Mouse (Mus musculus): ENCODE data around the gene Top2a. TPM values are rescaled to one million over a fixed set of nuclear protein-coding genes. Genes with fewer than 3 reads are reported as not detected.

Top2a gene
- polyA plus RNA-seq, 1 experiment from 2014 or later, result 55.7 TPM

GRCm38 (mm10) chr11:99055143-99055542 is 31.2 kb upstream of the Top2a start:
- H3K36me3 ChIP-seq, result peaks cover 14% of the 10 kb centered on the region
- 0 out of 2 replicates have a peak, but pooled peaks cover 3% of the 10 kb centered on the region for H3K9me3 ChIP-seq
- H3K4me3 ChIP-seq, result no peak overlapping the region
- WGBS, result 58% methylated on average over 4 of the region's 4 CpGs
- H3K9ac ChIP-seq, result no peak overlapping the region
- ATAC-seq (ENCODE audit: low FRiP score), result no peak
- H3K27me3 ChIP-seq, result peaks cover 4% of the 10 kb centered on the region; the same call in 1 of the 2 replicates
- no peak overlapping the region for H3K4me2 ChIP-seq
- peak overlapping the region; percentile 42; the same call in 1 of the 2 replicates for H3K27ac ChIP-seq
- H3K4me1 ChIP-seq (replicated peaks), result peaks cover 13% of the 10 kb centered on the region

- Histone ChIP-seq H3K27me3 (no peaks in the 10 kb centered on the region), H3K4me1 (replicated peaks) (peaks cover 34% of the 10 kb centered on the region), H3K4me3 (no peak overlapping the region), H3K36me3 (peaks cover 26% of the 10 kb centered on the region), H3K9ac (0 out of 2 replicates have a peak overlapping the region, but pooled peaks have one; percentile 35), H3K4me2 (no peak overlapping the region), H3K27ac (peak overlapping the region; percentile 56), H3K9me3 (no peaks in the 10 kb centered on the region)
- ATAC-seq (ENCODE audit: low FRiP score), result no peak
- WGBS, result 74% methylated on average over 2 of the region's 2 CpGs
These were observed 23.7 kb upstream of the Top2a start for GRCm38 (mm10) chr11:99047643-99048042.

GRCm38 (mm10) chr11:99047120-99047519 is 23.1 kb upstream of the Top2a start:
- Histone ChIP-seq H3K4me1 (replicated peaks) (peaks cover 40% of the 10 kb centered on the region), H3K36me3 (peaks cover 26% of the 10 kb centered on the region), H3K4me2 (no peak overlapping the region), H3K4me3 (no peak overlapping the region), H3K9me3 (no peaks in the 10 kb centered on the region), H3K27ac (peak overlapping the region; percentile 56), H3K27me3 (no peaks in the 10 kb centered on the region), H3K9ac (no peak overlapping the region)
- ATAC-seq (ENCODE audit: low FRiP score), result no peak
- WGBS, result 40% methylated on average over 5 of the region's 5 CpGs

GRCm38 (mm10) chr11:99045159-99045889 is 21.3 kb upstream of the Top2a start:
- H3K4me2 ChIP-seq, result no peak overlapping the region
- H3K27ac ChIP-seq, result no peak overlapping the region
- H3K4me3 ChIP-seq, result no peak overlapping the region
- no peaks in the 10 kb centered on the region for H3K27me3 ChIP-seq
- no peaks in the 10 kb centered on the region for H3K9me3 ChIP-seq
- H3K4me1 ChIP-seq (replicated peaks), result peaks cover 57% of the 10 kb centered on the region
- no peak overlapping the region for H3K9ac ChIP-seq
- no peak for ATAC-seq (ENCODE audit: low FRiP score)
- WGBS, result 90% methylated on average over 12 of the region's 12 CpGs
- peaks cover 12% of the 10 kb centered on the region for H3K36me3 ChIP-seq

GRCm38 (mm10) chr11:99044306-99044705 is 20.3 kb upstream of the Top2a start:
- Histone ChIP-seq H3K4me2 (no peak overlapping the region), H3K27me3 (no peaks in the 10 kb centered on the region), H3K4me3 (no peak overlapping the region), H3K4me1 (replicated peaks) (peaks cover 62% of the 10 kb centered on the region), H3K9ac (no peak overlapping the region), H3K27ac (no peak overlapping the region), H3K36me3 (peaks cover 6% of the 10 kb centered on the region), H3K9me3 (no peaks in the 10 kb centered on the region)
- WGBS, result 86% methylated on average over 5 of the region's 5 CpGs
- ATAC-seq (ENCODE audit: low FRiP score), result no peak

GRCm38 (mm10) chr11:99043632-99044031 is 19.6 kb upstream of the Top2a start:
- no peak overlapping the region for H3K9ac ChIP-seq
- peaks cover 62% of the 10 kb centered on the region for H3K4me1 ChIP-seq (replicated peaks)
- no peak overlapping the region for H3K4me2 ChIP-seq
- no peak overlapping the region for H3K27ac ChIP-seq
- no peaks in the 10 kb centered on the region for H3K9me3 ChIP-seq
- H3K36me3 ChIP-seq, result no peaks in the 10 kb centered on the region
- 78% methylated on average over 6 of the region's 6 CpGs for WGBS
- H3K4me3 ChIP-seq, result no peak overlapping the region
- no peaks in the 10 kb centered on the region for H3K27me3 ChIP-seq
- no peak for ATAC-seq (ENCODE audit: low FRiP score)

- Histone ChIP-seq H3K9me3 (no peaks in the 10 kb centered on the region), H3K36me3 (no peaks in the 10 kb centered on the region), H3K4me3 (peak overlapping the region; percentile 66), H3K9ac (peak overlapping the region; percentile 89), H3K4me1 (replicated peaks) (peaks cover 59% of the 10 kb centered on the region), H3K27ac (peak overlapping the region; percentile 58), H3K27me3 (no peaks in the 10 kb centered on the region), H3K4me2 (peak overlapping the region; percentile 98)
- 50% methylated on average over 12 of the region's 12 CpGs for WGBS
- no peak for ATAC-seq (ENCODE audit: low FRiP score)
These were observed 18.9 kb upstream of the Top2a start for GRCm38 (mm10) chr11:99042834-99043431.

- Histone ChIP-seq H3K36me3 (no peaks in the 10 kb centered on the region), H3K4me1 (replicated peaks) (peaks cover 51% of the 10 kb centered on the region), H3K9ac (peak overlapping the region; percentile 89), H3K4me3 (peak overlapping the region; percentile 66), H3K27ac (peak overlapping the region; percentile 87), H3K4me2 (peak overlapping the region; percentile 98), H3K27me3 (no peaks in the 10 kb centered on the region), H3K9me3 (no peaks in the 10 kb centered on the region)
- 51% methylated on average over 16 of the region's 16 CpGs for WGBS
- ATAC-seq (ENCODE audit: low FRiP score), result no peak
These were observed 18.1 kb upstream of the Top2a start for GRCm38 (mm10) chr11:99041841-99042780.

- Histone ChIP-seq H3K9me3 (no peaks in the 10 kb centered on the region), H3K4me3 (peak within 1 kb of the TSS; percentile 66), H3K4me2 (peak within 1 kb of the TSS; percentile 98), H3K9ac (peak within 1 kb of the TSS; percentile 89), H3K27me3 (no peaks in the 10 kb centered on the region), H3K36me3 (no peaks in the 10 kb centered on the region), H3K27ac (peak within 1 kb of the TSS; percentile 87), H3K4me1 (replicated peaks) (peaks cover 48% of the 10 kb centered on the region)
- under 1% methylated on average over 63 of the region's 63 CpGs for WGBS
- ATAC-seq (ENCODE audit: low FRiP score), result peak; percentile 63
These were observed 17.2 kb upstream of the Top2a start, which contains the start of gene Igfbp4 for GRCm38 (mm10) chr11:99041051-99041729. Igfbp4 (plus strand) TSS chr11:99041244.

- Histone ChIP-seq H3K4me3 (peak overlapping the region; percentile 66), H3K36me3 (no peaks in the 10 kb centered on the region), H3K27me3 (no peaks in the 10 kb centered on the region), H3K9ac (peak overlapping the region; percentile 89), H3K27ac (peak overlapping the region; percentile 87), H3K4me2 (peak overlapping the region; percentile 98), H3K9me3 (no peaks in the 10 kb centered on the region), H3K4me1 (replicated peaks) (peaks cover 41% of the 10 kb centered on the region)
- ATAC-seq (ENCODE audit: low FRiP score), result no peak
- 4% methylated on average over 17 of the region's 17 CpGs for WGBS
These were observed 16.5 kb upstream of the Top2a start for GRCm38 (mm10) chr11:99040346-99040974.

GRCm38 (mm10) chr11:99039782-99040181 is 15.8 kb upstream of the Top2a start:
- peak; percentile 81 for ATAC-seq (ENCODE audit: low FRiP score)
- Histone ChIP-seq H3K9me3 (no peaks in the 10 kb centered on the region), H3K4me2 (peak overlapping the region; percentile 98), H3K27ac (peak overlapping the region; percentile 87), H3K9ac (peak overlapping the region; percentile 89), H3K36me3 (no peaks in the 10 kb centered on the region), H3K27me3 (no peaks in the 10 kb centered on the region), H3K4me1 (replicated peaks) (peaks cover 35% of the 10 kb centered on the region), H3K4me3 (peak overlapping the region; percentile 66)
- WGBS, result 1% methylated on average over 15 of the region's 15 CpGs
